Mouse (Mus musculus): ENCODE data around the gene Ccdc151.

Ccdc151 gene

GRCm38 (mm10) chr9:21955570-21956281 lies 46.7 kb downstream of the Ccdc151 start, which contains the start of gene Swsap1:
Swsap1 (plus strand) TSS chr9:21955755.
- peak; percentile 100 for DNase-seq (ENCODE audit: low spot score)

GRCm38 (mm10) chr9:21955225-21955569 lies 47.2 kb downstream of the Ccdc151 start:
- no peak for DNase-seq (ENCODE audit: low spot score)

- no peak for DNase-seq (ENCODE audit: low spot score)
Measured at GRCm38 (mm10) chr9:21954635-21955034, 47.8 kb downstream of the Ccdc151 start.

- DNase-seq (ENCODE audit: low spot score) = peak; percentile 63
Measured at GRCm38 (mm10) chr9:21953600-21953999, 48.8 kb downstream of the Ccdc151 start.

GRCm38 (mm10) chr9:21951977-21952376 lies 50.5 kb downstream of the Ccdc151 start:
- no peak for DNase-seq (ENCODE audit: low spot score)

GRCm38 (mm10) chr9:21950322-21950721 lies 52.1 kb downstream of the Ccdc151 start:
- DNase-seq (ENCODE audit: low spot score) = no peak

GRCm38 (mm10) chr9:21948790-21949189 lies 53.6 kb downstream of the Ccdc151 start:
- no peak for DNase-seq (ENCODE audit: low spot score)

- DNase-seq (ENCODE audit: low spot score) = no peak
Measured at GRCm38 (mm10) chr9:21948146-21948545, 54.3 kb downstream of the Ccdc151 start.

- no peak for DNase-seq (ENCODE audit: low spot score)
Measured at GRCm38 (mm10) chr9:21947540-21948130, 54.8 kb downstream of the Ccdc151 start.

GRCm38 (mm10) chr9:21944267-21944666 lies 58.2 kb downstream of the Ccdc151 start:
- DNase-seq (ENCODE audit: low spot score) = no peak

- DNase-seq (ENCODE audit: low spot score) = no peak
Measured at GRCm38 (mm10) chr9:21943638-21944037, 58.8 kb downstream of the Ccdc151 start.

GRCm38 (mm10) chr9:21943046-21943445 lies 59.4 kb downstream of the Ccdc151 start:
- no peak for DNase-seq (ENCODE audit: low spot score)

Data from layer of hippocampus, adult 11-12 months (tissue).